Mouse (Mus musculus): ENCODE data around the gene Elf2. TPM values are rescaled to one million over a fixed set of nuclear protein-coding genes. Genes with fewer than 3 reads are reported as not detected.

Gene Elf2
- polyA plus RNA-seq, 1 experiment = 28.1 TPM

DNA sequence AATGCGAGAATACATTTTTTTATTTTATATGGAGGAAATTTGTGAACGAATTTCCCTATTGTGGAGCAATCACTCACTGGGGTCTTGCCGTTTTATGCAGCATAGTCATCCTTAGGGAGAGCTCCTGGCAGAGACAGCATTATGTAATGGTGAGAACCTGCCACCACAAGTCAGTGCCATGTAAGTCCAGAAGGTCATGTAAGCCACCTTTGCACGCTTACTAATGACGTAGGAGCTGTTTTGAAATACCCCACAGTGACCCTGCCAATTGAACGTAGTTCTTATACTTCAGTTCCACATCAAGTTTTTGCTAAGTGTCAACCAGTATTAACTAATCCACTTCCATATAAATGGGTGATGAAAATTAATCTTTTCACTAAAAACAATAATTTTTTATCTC lies 136.6 kb downstream of the Elf2 start:
- TF ChIP-seq CTCF (conservative IDR thresholded peaks at IDR 0.05; ENCODE audit: insufficient read depth, insufficient read length, low read depth, low read length) = no peak
- no peak for TF ChIP-seq POLR2A (IDR thresholded peaks at IDR 0.05; ENCODE audit: low read depth, low read length)
- Histone ChIP-seq H3K4me1 (ENCODE audit: control insufficient read depth, insufficient read depth, low read length) (peaks cover 14% of the 10 kb centered on the region), H3K4me3 (ENCODE audit: insufficient read depth, low read depth, low read length) (no peak overlapping the region), H3K36me3 (ENCODE audit: control insufficient read depth, insufficient read depth, low read length) (no peaks in the 10 kb centered on the region), H3K27me3 (replicated peaks; ENCODE audit: control insufficient read depth, insufficient read depth, low read length) (no peaks in the 10 kb centered on the region), H3K27ac (ENCODE audit: insufficient read depth, low read depth, low read length) (no peak overlapping the region)
- WGBS = 66% methylated on average over 6 of the region's 6 CpGs
- peak; percentile 31 for DNase-seq

Other genes starting within 250 kb of the Elf2 start
- gene Noct, start 116.2 kb downstream of the Elf2 start, polyA plus RNA-seq (2012; rRNA removed) = 8.1 and 9.4 TPM in 2 replicates
- gene Mgarp, start 56.1 kb upstream of the Elf2 start, polyA plus RNA-seq (2012; rRNA removed) = 0.80 TPM in 1 of 2 replicates, not detected in the other
- gene Ndufc1, start 68.3 kb upstream of the Elf2 start, polyA plus RNA-seq (2012; rRNA removed) = 368 and 461 TPM in 2 replicates
- 2.3 and 3.5 TPM in 2 replicates for gene Naa15, start 74.5 kb upstream of the Elf2 start, polyA plus RNA-seq (2012; rRNA removed)
- 6.8 and 7.7 TPM in 2 replicates for gene Rab33b, start 143.3 kb upstream of the Elf2 start, polyA plus RNA-seq (2012; rRNA removed)
- 11.8 and 14.1 TPM in 2 replicates for gene Setd7, start 220.2 kb upstream of the Elf2 start, polyA plus RNA-seq (2012; rRNA removed)